Mouse (Mus musculus) ES-E14 (cell line): ENCODE results near the gene Klf2. TPM values are rescaled to one million over a fixed set of nuclear protein-coding genes. Genes with fewer than 3 reads are reported as not detected.

Source experiments
- DNase-seq: peaks from one replicate; pipeline ENCODE4 v3.0.0-alpha.2; 2013; ENCODE audit warnings: low read depth, low spot score
- H3K27ac ChIP-seq: 2 replicates; pipeline ENCODE4 v1.5.1; 2012; ENCODE audit warnings: low read depth, mild to moderate bottlenecking, low read length, moderate library complexity, mixed read lengths; ENCODE audit not compliant: poor library complexity, insufficient read depth, severe bottlenecking
- H3K36me3 ChIP-seq: 2 replicates; pipeline ENCODE4 v1.6.1; 2012; ENCODE audit warnings: mild to moderate bottlenecking, low read length, moderate library complexity, mixed read lengths; ENCODE audit not compliant: control insufficient read depth, poor library complexity, insufficient read depth, severe bottlenecking
- H3K4me1 ChIP-seq, 2 experiments: fragments of 150-350 bp in 1 of 2; sonication (generic) in 1 of 2; 2 replicates each; pipeline ENCODE4 v1.6.1; 2012; ENCODE audit warnings: low read length in 2 of 2, mild to moderate bottlenecking in 1 of 2, mixed read lengths in 1 of 2; ENCODE audit not compliant: control insufficient read depth in 2 of 2, insufficient read depth in 2 of 2, poor library complexity in 1 of 2
- H3K4me3 ChIP-seq, 2 experiments: fragments of 150-350 bp in 1 of 2; sonication (generic) in 1 of 2; 2 replicates each; pipeline ENCODE4 v1.5.1; 2012; ENCODE audit warnings: low read length in 2 of 2, low read depth in 1 of 2, mild to moderate bottlenecking in 1 of 2, mixed read lengths in 1 of 2; ENCODE audit not compliant: insufficient read depth in 1 of 2, poor library complexity in 1 of 2, severe bottlenecking in 1 of 2
- H3K9ac ChIP-seq: 2 replicates; pipeline ENCODE4 v1.6.1; 2012; ENCODE audit warnings: low read depth, mild to moderate bottlenecking, low read length, mixed read lengths; ENCODE audit not compliant: poor library complexity, insufficient read depth, severe bottlenecking
- H3K9me3 ChIP-seq: fragments of 150-350 bp; sonication (generic); 2 replicates; pipeline ENCODE4 v1.6.1; 2012; ENCODE audit warnings: low read depth, mild to moderate bottlenecking, low read length; ENCODE audit not compliant: control insufficient read depth, insufficient read depth
- CHD2 ChIP-seq: IDR thresholded peaks from 2 replicates; pipeline ENCODE4 v1.6.1; 2014; ENCODE audit warnings: mild to moderate bottlenecking, low read depth, low read length, inconsistent platforms
- HCFC1 ChIP-seq: IDR thresholded peaks from 2 replicates; pipeline ENCODE4 v1.6.1; 2012; ENCODE audit warnings: low read length, inconsistent platforms, borderline replicate concordance; ENCODE audit not compliant: insufficient read depth
- MAFK ChIP-seq: IDR thresholded peaks from 2 replicates; pipeline ENCODE4 v1.6.1; 2014; ENCODE audit warnings: mild to moderate bottlenecking, low read depth, low read length, inconsistent platforms; ENCODE audit not compliant: insufficient read depth
- ZC3H11A ChIP-seq: IDR thresholded peaks from 2 replicates; pipeline ENCODE4 v1.6.1; 2012; ENCODE audit warnings: low read depth, mild to moderate bottlenecking, inconsistent platforms, low read length, borderline replicate concordance
- ZNF384 ChIP-seq: IDR thresholded peaks from 2 replicates; pipeline ENCODE4 v1.6.1; 2012; ENCODE audit warnings: low read depth, low read length, inconsistent platforms
- in situ Hi-C, 2 experiments: fragments of 600-800 bp; cut with MboI; formaldehyde crosslinking; loops; one replicate each; pipeline ENCODE4 v1.15.1; 2025; ENCODE audit warnings: low sequenced_read_pairs in 2 of 2, inconsistent platforms in 1 of 2; ENCODE audit not compliant: unreplicated experiment in 2 of 2
- total RNA-seq: library from RNA; depleted of rRNA; stranded (reverse); fragments of 300-350 nt; gene quantifications from 2 replicates; pipeline ENCODE4 v1.2.3, GENCODE M21; 2012; rRNA removed

The Klf2 gene
- 55.0 and 58.5 TPM in 2 replicates for total RNA-seq

- H3K4me1 ChIP-seq: peaks cover 9 to 15% of the 10 kb centered on the region in 2 experiments
- in situ Hi-C loops: no loop called here
- peak within 1 kb of the TSS; percentile 99 for H3K27ac ChIP-seq
- DNase-seq: peak; percentile 95
- peak within 1 kb of the TSS; percentile 95 for H3K9ac ChIP-seq
- peaks cover 46% of the 10 kb centered on the region for H3K36me3 ChIP-seq
- peak within 1 kb of the TSS; percentile 89 to 96 for H3K4me3 ChIP-seq
- H3K9me3 ChIP-seq: no peaks in the 10 kb centered on the region
- TF ChIP-seq HCFC1 (peak; percentile 53; the same call in 1 of the 2 replicates), ZC3H11A (no peak)
Observed at GRCm38 (mm10) chr8:72318801-72319322, at the start of gene Klf2. Gene Klf2 (plus strand): TSS chr8:72319033.

DNA sequence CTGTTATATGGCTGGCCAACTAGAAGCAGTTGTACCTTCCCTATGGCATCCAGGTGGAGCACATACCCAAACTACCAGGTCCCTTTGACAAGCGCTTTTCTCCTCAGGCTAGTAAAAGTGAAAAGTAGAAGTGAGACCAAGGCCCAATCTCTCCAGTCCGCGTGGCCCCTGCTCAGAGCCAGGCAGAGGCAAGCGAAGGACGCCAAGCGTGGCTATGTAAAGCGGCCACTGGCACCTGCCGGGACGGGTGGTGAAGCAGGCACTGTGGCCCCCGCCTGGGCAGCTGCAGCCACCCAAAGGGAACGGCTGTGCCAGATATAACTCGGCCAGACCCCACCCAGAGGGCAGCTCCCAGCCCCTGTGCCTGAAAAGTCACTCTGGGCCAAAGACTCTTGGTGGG is 48.2 kb upstream of the Klf2 start:
- in situ Hi-C loops: no loop called here
- no peak for DNase-seq
- H3K27ac ChIP-seq: peak overlapping the region; percentile 83
- H3K4me3 ChIP-seq: peak overlapping the region; percentile 51 to 56; a peak in 3 of 4 replicates
- H3K9ac ChIP-seq: peak overlapping the region; percentile 70
- TF ChIP-seq HCFC1 (no peak), ZNF384 (no peak), MAFK (no peak), CHD2 (no peak), ZC3H11A (no peak)
- H3K4me1 ChIP-seq: peaks cover 10 to 21% of the 10 kb centered on the region in 2 experiments
- no peaks in the 10 kb centered on the region for H3K9me3 ChIP-seq
- no peaks in the 10 kb centered on the region; the same call in 1 of the 2 replicates for H3K36me3 ChIP-seq

DNA sequence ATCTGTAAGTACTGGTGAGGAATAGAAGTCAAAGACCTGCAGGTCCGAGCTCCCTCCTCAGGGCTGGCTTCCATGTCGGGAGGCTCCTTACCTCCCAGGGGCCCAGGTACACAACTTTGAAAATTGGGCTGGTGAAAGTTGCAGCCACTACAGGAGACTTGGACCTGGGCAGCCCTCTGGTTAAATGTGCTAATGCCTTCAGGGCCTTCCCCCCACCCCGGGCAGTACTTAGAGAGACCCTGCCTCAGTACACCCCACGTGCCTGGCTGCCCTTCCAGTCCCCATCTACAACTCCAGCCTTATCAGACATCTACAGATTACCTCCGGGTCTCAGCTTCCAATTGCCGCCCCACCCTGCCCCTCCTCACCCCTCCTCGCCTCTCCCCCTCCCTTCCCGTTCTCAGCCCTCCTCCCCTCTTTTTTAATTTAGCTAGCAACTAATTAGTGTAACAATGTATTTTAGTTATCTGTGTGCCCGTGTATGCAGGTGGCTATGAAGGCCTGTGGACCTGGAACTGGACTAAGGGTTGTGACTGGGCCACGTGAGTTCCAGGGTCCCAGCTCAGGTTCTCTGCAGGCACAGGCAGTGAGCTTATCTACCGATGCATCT is 47.7 kb upstream of the Klf2 start:
- peak overlapping the region; percentile 51 to 56 for H3K4me3 ChIP-seq
- TF ChIP-seq ZC3H11A (no peak), HCFC1 (no peak), ZNF384 (no peak), CHD2 (no peak), MAFK (no peak)
- in situ Hi-C loops: no loop called here

DNA sequence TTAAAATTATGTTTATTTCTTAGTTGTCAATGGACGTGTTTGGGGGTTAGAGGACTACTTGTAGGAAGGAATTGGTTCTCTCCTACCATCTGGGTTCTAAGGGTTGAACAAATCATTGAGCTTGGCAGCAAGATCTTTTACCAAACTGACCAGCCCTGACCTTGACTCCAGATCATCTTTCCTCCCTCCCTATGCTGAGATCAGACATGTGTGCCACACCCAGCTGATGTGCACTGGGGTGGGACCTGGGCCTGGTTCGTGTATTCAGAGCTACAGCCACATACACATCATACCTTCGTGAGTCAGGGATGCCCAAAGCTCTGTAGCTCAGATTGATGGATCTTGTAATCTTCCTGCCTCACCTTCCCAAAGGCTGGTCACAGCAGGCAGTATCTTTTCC is 47.1 kb upstream of the Klf2 start:
- DNase-seq: no peak
- H3K36me3 ChIP-seq: no peaks in the 10 kb centered on the region; the same call in 1 of the 2 replicates
- no peaks in the 10 kb centered on the region for H3K9me3 ChIP-seq
- peak overlapping the region; percentile 0; the same call in 1 of the 2 replicates for H3K9ac ChIP-seq
- peak overlapping the region in 1 of 2 experiments; percentile 34; a peak in 2 of 4 replicates for H3K4me3 ChIP-seq
- no peak for TF ChIP-seq CHD2
- in situ Hi-C loops: no loop called here
- peaks cover 10 to 21% of the 10 kb centered on the region in 2 experiments for H3K4me1 ChIP-seq
- H3K27ac ChIP-seq: peak overlapping the region; percentile 78

More for the DNA sequence above, 47.7 kb upstream of the Klf2 start:
- H3K27ac ChIP-seq: peak overlapping the region; percentile 83
- DNase-seq: no peak
- H3K9me3 ChIP-seq: no peaks in the 10 kb centered on the region
- peak overlapping the region; percentile 70 for H3K9ac ChIP-seq
- peaks cover 10 to 21% of the 10 kb centered on the region in 2 experiments for H3K4me1 ChIP-seq
- no peaks in the 10 kb centered on the region; the same call in 1 of the 2 replicates for H3K36me3 ChIP-seq

- H3K36me3 ChIP-seq: no peaks in the 10 kb centered on the region; the same call in 1 of the 2 replicates
- DNase-seq: peak; percentile 72
- H3K27ac ChIP-seq: peak overlapping the region; percentile 78; the same call in 1 of the 2 replicates
- H3K9me3 ChIP-seq: no peaks in the 10 kb centered on the region
- peaks cover 10 to 21% of the 10 kb centered on the region in 2 experiments for H3K4me1 ChIP-seq
- no peak overlapping the region; the same call in 1 of the 2 replicates for H3K9ac ChIP-seq
- in situ Hi-C loops: no loop called here
- H3K4me3 ChIP-seq: no peak overlapping the region
- no peak for TF ChIP-seq ZNF384
Observed at GRCm38 (mm10) chr8:72272361-72272760, 46.5 kb upstream of the Klf2 start.
